Mouse (Mus musculus) lung, postnatal 0 days (tissue): ENCODE measurements around the gene Mllt11. TPM values are rescaled to one million over a fixed set of nuclear protein-coding genes. Genes with fewer than 3 reads are reported as not detected.

Experiments used
- ATAC-seq: fragments of 200-750 bp; cut with Nextera tagmentation; 2 replicates; pipeline ENCODE4 v1.8.0; 2017; ENCODE audit warnings: moderate library complexity
- DNase-seq: peaks from one replicate; pipeline ENCODE4 v3.0.0-alpha.2; 2016; ENCODE audit warnings: low spot score
- H3K27ac ChIP-seq: fragments of 300-500 bp; sonication (generic); 2 replicates; pipeline ENCODE4 v1.5.1; 2014; ENCODE audit warnings: antibody characterized with exemption, mild to moderate bottlenecking, low read length, mixed read lengths
- H3K27me3 ChIP-seq: fragments of 300-500 bp; sonication (generic); replicated peaks from 2 replicates; pipeline ENCODE4 v1.6.1; 2014; ENCODE audit warnings: low read length, mixed read lengths; ENCODE audit not compliant: insufficient read depth
- H3K36me3 ChIP-seq: fragments of 300-500 bp; sonication (generic); 2 replicates; pipeline ENCODE4 v1.6.1; 2014; ENCODE audit warnings: low read length, mixed read lengths; ENCODE audit not compliant: insufficient read depth
- H3K4me1 ChIP-seq: fragments of 300-500 bp; sonication (generic); 2 replicates; pipeline ENCODE4 v1.6.1; 2014; ENCODE audit warnings: antibody characterized with exemption, low read depth, low read length, mixed read lengths; ENCODE audit not compliant: insufficient read depth
- H3K4me2 ChIP-seq: fragments of 300-500 bp; sonication (generic); replicated peaks from 2 replicates; pipeline ENCODE4 v1.6.1; 2014; ENCODE audit warnings: low read depth, mild to moderate bottlenecking, low read length, moderate library complexity, mixed read lengths
- H3K4me3 ChIP-seq: fragments of 300-500 bp; sonication (generic); 2 replicates; pipeline ENCODE4 v1.5.1; 2014; ENCODE audit warnings: low read depth, low read length
- H3K9ac ChIP-seq: fragments of 300-500 bp; sonication (generic); replicated peaks from 2 replicates; pipeline ENCODE4 v1.6.1; 2014; ENCODE audit warnings: low read depth, mild to moderate bottlenecking
- H3K9me3 ChIP-seq: fragments of 300-500 bp; sonication (generic); 2 replicates; pipeline ENCODE4 v1.6.1; 2016; ENCODE audit warnings: low read length, mixed read lengths
- CTCF ChIP-seq: IDR thresholded peaks from 2 replicates; pipeline ENCODE4 v1.5.1; 2016; ENCODE audit warnings: antibody characterized with exemption, mild to moderate bottlenecking
- EP300 ChIP-seq: IDR thresholded peaks from 2 replicates; pipeline ENCODE4 v1.6.1; 2016; ENCODE audit warnings: antibody characterized with exemption, mild to moderate bottlenecking, control low read depth
- WGBS: fragments of 180-500 bp; shearing (Covaris S2); extraction: QIAGEN DNeasy Blood & Tissue Kit; methylation state at CpG from one replicate; pipeline ENCODE4 v1.1.7; 2014; 5-methylcytosine and 5-hydroxymethylcytosine counted together
- polyA plus RNA-seq: library from polyadenylated mRNA; unstranded; fragments of >200 nt; fragmentation: Nextera tagmentation; extraction: Ambion mirVana; gene quantifications from 2 replicates; pipeline ENCODE4 v1.2.1, GENCODE M21; 2015

Gene Mllt11
- polyA plus RNA-seq, 1 experiment from 2014 or later = 5.9 TPM

DNA sequence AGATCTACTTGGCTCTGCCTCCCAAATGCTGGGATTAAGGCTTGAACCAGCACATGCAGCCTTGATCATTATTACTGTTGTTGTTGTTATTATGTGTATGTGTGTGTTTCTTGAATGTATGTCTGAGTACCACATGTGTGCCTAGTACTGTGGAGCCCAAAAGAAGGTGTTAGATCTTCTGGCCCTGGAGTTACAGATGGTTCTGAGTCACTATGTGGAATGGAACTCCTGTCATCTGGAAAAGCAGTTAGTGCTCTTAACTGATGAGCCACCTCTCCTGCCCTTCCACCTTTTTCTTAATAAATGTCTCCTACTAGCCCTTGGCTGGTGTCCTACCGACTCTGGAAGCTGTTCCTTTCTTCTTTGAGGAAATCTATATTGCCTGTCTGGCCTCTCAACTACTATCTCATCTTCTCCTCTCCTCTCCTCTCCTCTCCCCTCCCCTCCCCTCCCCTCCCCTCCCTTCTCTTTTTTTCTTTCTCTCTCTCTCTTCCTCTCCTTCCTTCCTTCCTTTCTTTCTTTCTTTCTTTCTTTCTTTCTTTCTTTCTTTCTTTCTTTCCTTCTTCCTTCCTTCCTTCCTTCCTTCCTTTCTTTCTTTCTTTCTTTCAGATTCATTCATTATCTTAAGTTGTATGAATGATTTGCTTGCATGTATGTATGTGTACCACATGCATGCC, 15.8 kb upstream of the Mllt11 start:
- 46% methylated on average over 1 of the region's 1 CpGs for WGBS
- Histone ChIP-seq H3K9me3 (no peaks in the 10 kb centered on the region), H3K9ac (no peak overlapping the region), H3K36me3 (no peaks in the 10 kb centered on the region), H3K27ac (no peak overlapping the region), H3K4me1 (no peaks in the 10 kb centered on the region), H3K27me3 (no peaks in the 10 kb centered on the region), H3K4me3 (no peak overlapping the region), H3K4me2 (no peak overlapping the region)
- no peak for ATAC-seq
- TF ChIP-seq CTCF (no peak), EP300 (no peak)
- DNase-seq = no peak

DNA sequence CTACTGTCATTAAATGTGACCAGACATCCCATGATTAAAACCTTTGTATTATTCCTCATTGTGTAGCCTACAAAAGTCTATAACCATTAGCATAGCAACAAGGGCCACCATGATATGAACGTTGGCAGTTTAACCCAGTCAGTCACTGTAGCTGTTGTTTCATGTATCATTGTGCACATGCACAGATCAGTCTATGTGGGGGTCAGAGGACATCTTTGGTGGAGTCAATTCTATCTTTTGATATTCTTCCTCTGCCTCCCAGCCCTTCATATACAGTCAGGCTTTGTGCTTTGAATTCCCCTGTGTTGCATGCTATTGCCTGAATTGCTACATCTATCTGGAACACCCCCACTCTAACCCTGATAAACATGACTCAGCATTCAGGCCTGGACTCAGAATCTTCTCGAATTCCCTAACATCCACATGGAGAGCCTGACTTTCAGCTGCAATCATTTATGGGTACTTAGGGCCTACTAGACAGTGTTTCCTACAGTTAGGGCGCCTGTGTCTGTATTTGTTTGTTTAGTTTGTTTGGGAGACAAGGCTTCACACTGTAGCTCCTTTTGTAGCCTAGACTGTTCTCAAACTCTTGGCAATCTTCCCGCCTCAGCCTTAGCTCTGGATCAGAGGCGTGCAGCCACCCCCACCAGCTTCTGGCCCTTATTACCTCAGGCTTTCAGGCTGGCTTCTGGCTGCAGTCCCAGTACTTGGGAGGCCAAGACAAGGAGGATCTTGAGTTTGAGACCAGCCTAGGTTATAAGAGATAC, 14.7 kb upstream of the Mllt11 start:
- TF ChIP-seq CTCF (no peak), EP300 (no peak)
- ATAC-seq = peak; percentile 53
- Histone ChIP-seq H3K4me1 (no peaks in the 10 kb centered on the region), H3K4me3 (no peak overlapping the region), H3K36me3 (no peaks in the 10 kb centered on the region), H3K9me3 (no peaks in the 10 kb centered on the region), H3K4me2 (no peak overlapping the region), H3K9ac (no peak overlapping the region), H3K27me3 (no peaks in the 10 kb centered on the region), H3K27ac (no peak overlapping the region)
- DNase-seq = peak; percentile 55
- WGBS = 66% methylated on average over 5 of the region's 5 CpGs

GRCm38 (mm10) chr3:95243086-95243485, 11.1 kb upstream of the Mllt11 start:
- Histone ChIP-seq H3K4me1 (no peaks in the 10 kb centered on the region), H3K27me3 (no peaks in the 10 kb centered on the region), H3K27ac (no peak overlapping the region), H3K4me3 (no peak overlapping the region), H3K36me3 (no peaks in the 10 kb centered on the region), H3K9me3 (no peaks in the 10 kb centered on the region), H3K9ac (no peak overlapping the region), H3K4me2 (no peak overlapping the region)
- TF ChIP-seq CTCF (no peak), EP300 (no peak)
- ATAC-seq (no peak), DNase-seq (no peak)
- WGBS = 64% methylated on average over 2 of the region's 2 CpGs

DNA sequence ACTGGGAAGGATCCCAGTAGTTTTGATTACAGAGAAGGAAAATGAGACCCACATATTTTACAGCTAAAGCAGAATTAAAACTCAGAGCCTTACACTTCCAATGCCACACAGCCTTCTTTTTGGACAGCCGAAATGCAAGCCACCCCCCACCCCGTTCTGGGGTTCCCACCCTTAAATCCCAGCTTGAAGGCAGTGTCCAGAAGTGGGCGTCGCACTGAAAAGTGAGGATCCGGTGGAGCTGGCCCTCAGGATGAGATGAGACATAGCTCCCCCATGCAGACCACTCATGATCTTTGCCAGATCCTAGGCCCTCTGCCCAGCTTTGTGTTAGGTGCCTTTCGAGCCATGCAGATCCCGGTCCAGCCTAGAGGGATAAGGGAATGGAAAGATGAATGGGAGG, 9.5 kb upstream of the Mllt11 start, which contains the start of gene Gm128:
Gm128 (minus strand) TSS at position 101 of the 400 bp plus-strand sequence.
- ATAC-seq = no peak
- 0 out of 2 replicates have a peak within 1 kb of the TSS, but pooled peaks have one; percentile 22 for H3K4me2 ChIP-seq
- 71% methylated on average over 7 of the region's 7 CpGs for WGBS

GRCm38 (mm10) chr3:95240900-95241299, 8.9 kb upstream of the Mllt11 start:
- Histone ChIP-seq H3K27me3 (no peaks in the 10 kb centered on the region), H3K9ac (no peak overlapping the region), H3K4me2 (0 out of 2 replicates have a peak overlapping the region, but pooled peaks have one; percentile 22), H3K4me1 (no peaks in the 10 kb centered on the region), H3K27ac (no peak overlapping the region), H3K9me3 (no peaks in the 10 kb centered on the region), H3K4me3 (no peak overlapping the region), H3K36me3 (peaks cover 3% of the 10 kb centered on the region; the same call in 1 of the 2 replicates)
- ATAC-seq (peak; percentile 57), DNase-seq (peak; percentile 44)
- WGBS = 33% methylated on average over 17 of the region's 17 CpGs
- no peak for TF ChIP-seq CTCF
- no peak for TF ChIP-seq EP300

More for the DNA sequence above, 9.5 kb upstream of the Mllt11 start, which contains the start of gene Gm128:
- Histone ChIP-seq H3K9me3 (no peaks in the 10 kb centered on the region), H3K36me3 (no peaks in the 10 kb centered on the region), H3K27me3 (no peaks in the 10 kb centered on the region), H3K4me3 (no peak within 1 kb of the TSS), H3K9ac (no peak within 1 kb of the TSS), H3K4me1 (no peaks in the 10 kb centered on the region), H3K27ac (no peak within 1 kb of the TSS)
- TF ChIP-seq CTCF (no peak), EP300 (no peak)
- DNase-seq = no peak

DNA sequence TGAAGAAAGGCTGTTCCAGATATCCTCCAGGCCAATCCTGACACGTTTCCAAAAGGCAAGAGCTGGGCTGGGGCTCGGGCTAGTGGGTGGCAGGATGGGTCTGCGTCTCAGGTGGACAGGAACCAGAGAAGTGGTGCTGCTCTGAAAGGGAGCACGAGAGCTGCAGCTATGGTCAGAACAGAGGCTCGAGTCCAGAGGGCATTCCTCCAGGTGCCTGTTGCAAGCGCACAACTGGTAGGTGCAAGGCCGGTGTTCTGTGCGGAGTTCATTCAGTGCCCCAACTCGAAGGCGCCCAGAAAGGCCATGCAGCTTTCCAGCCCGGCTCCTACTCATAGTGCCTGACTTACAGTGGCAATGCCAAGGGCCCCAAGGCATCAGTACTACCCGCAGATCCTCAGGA, 8.0 kb upstream of the Mllt11 start:
- no peak overlapping the region for H3K27ac ChIP-seq
- H3K9me3 ChIP-seq = no peaks in the 10 kb centered on the region
- ATAC-seq (no peak), DNase-seq (no peak)
- H3K4me1 ChIP-seq = no peaks in the 10 kb centered on the region
- TF ChIP-seq CTCF (no peak), EP300 (no peak)
- H3K36me3 ChIP-seq = peaks cover 11% of the 10 kb centered on the region
- no peak overlapping the region for H3K9ac ChIP-seq
- no peaks in the 10 kb centered on the region for H3K27me3 ChIP-seq
- 81% methylated on average over 12 of the region's 12 CpGs for WGBS
- H3K4me2 ChIP-seq = no peak overlapping the region
- H3K4me3 ChIP-seq = no peak overlapping the region
